Mouse (Mus musculus) liver, embryonic 16.5 days (tissue): ENCODE results near the gene Smpdl3b. TPM values are rescaled to one million over a fixed set of nuclear protein-coding genes. Genes with fewer than 3 reads are reported as not detected.
"Not testable (repeated sequence)": the region's sequence is repeated elsewhere in the genome, so short reads cannot be mapped to it uniquely, and the experiment has no call there.

Experiments
- ATAC-seq: fragments of 200-750 bp; cut with Nextera tagmentation; 2 replicates; pipeline ENCODE4 v1.8.0; 2017; ENCODE audit warnings: low read depth, mild to moderate bottlenecking, moderate number of reproducible peaks, moderate library complexity
- H3K27ac ChIP-seq: fragments of 300-500 bp; sonication (generic); 2 replicates; pipeline ENCODE4 v1.5.1; 2014; ENCODE audit warnings: mild to moderate bottlenecking, low read length
- H3K27me3 ChIP-seq: fragments of 300-500 bp; sonication (generic); 2 replicates; pipeline ENCODE4 v1.6.1; 2014; ENCODE audit warnings: low read depth, low read length, mixed read lengths; ENCODE audit not compliant: control insufficient read depth, insufficient read depth
- H3K36me3 ChIP-seq: fragments of 300-500 bp; sonication (generic); 2 replicates; pipeline ENCODE4 v1.6.1; 2014; ENCODE audit warnings: mild to moderate bottlenecking; ENCODE audit not compliant: control insufficient read depth, insufficient read depth
- H3K4me1 ChIP-seq: fragments of 300-500 bp; sonication (generic); 2 replicates; pipeline ENCODE4 v1.6.1; 2014; ENCODE audit warnings: low read depth, low read length, mixed read lengths; ENCODE audit not compliant: control insufficient read depth
- H3K4me2 ChIP-seq: fragments of 300-500 bp; sonication (generic); 2 replicates; pipeline ENCODE4 v1.6.1; 2014; ENCODE audit warnings: low read depth, low read length, mixed read lengths
- H3K4me3 ChIP-seq: fragments of 300-500 bp; sonication (generic); 2 replicates; pipeline ENCODE4 v1.5.1; 2014; ENCODE audit warnings: low read depth, mild to moderate bottlenecking, low read length
- H3K9ac ChIP-seq: fragments of 300-500 bp; sonication (generic); 2 replicates; pipeline ENCODE4 v1.6.1; 2014; ENCODE audit warnings: low read depth, low read length
- H3K9me3 ChIP-seq: fragments of 300-500 bp; sonication (generic); replicated peaks from 2 replicates; pipeline ENCODE4 v1.6.1; 2016; ENCODE audit warnings: low read length; ENCODE audit not compliant: control insufficient read depth
- WGBS: fragments of 180-500 bp; shearing (Covaris S2); extraction: QIAGEN DNeasy Blood & Tissue Kit; methylation state at CpG from one replicate; pipeline ENCODE4 v1.1.7; 2014; ENCODE audit not compliant: insufficient replicate concordance; 5-methylcytosine and 5-hydroxymethylcytosine counted together
- polyA plus RNA-seq: library from polyadenylated mRNA; unstranded; fragments of >200 nt; fragmentation: Nextera tagmentation; extraction: Ambion mirVana; gene quantifications from 2 replicates; pipeline ENCODE4 v1.2.1, GENCODE M21; 2015

Gene Smpdl3b
- polyA plus RNA-seq, 1 experiment from 2014 or later: 0.90 TPM

GRCm38 (mm10) chr4:132793322-132794004 lies 36.4 kb upstream of the Smpdl3b start:
- H3K36me3 ChIP-seq, H3K9me3 ChIP-seq, H3K27ac ChIP-seq, H3K9ac ChIP-seq, ATAC-seq, H3K4me3 ChIP-seq: not testable (repeated sequence)
- Histone ChIP-seq H3K4me1 (peaks cover 13% of the 10 kb centered on the region), H3K4me2 (peak overlapping the region; percentile 26; the same call in 1 of the 2 replicates), H3K27me3 (peaks cover 16% of the 10 kb centered on the region)
- WGBS: 77% methylated on average over 8 of the region's 9 CpGs

GRCm38 (mm10) chr4:132789731-132790130 lies 32.7 kb upstream of the Smpdl3b start:
- Histone ChIP-seq H3K27ac (no peak overlapping the region), H3K4me2 (no peak overlapping the region), H3K9ac (no peak overlapping the region), H3K36me3 (no peaks in the 10 kb centered on the region), H3K4me3 (no peak overlapping the region), H3K27me3 (peaks cover 4% of the 10 kb centered on the region), H3K9me3 (no peaks in the 10 kb centered on the region), H3K4me1 (no peaks in the 10 kb centered on the region)
- no peak for ATAC-seq
- 68% methylated on average over 8 of the region's 8 CpGs for WGBS

GRCm38 (mm10) chr4:132785228-132785627 lies 28.2 kb upstream of the Smpdl3b start:
- no peaks in the 10 kb centered on the region for H3K27me3 ChIP-seq
- no peaks in the 10 kb centered on the region for H3K4me1 ChIP-seq
- 84% methylated on average over 13 of the region's 13 CpGs for WGBS
- no peaks in the 10 kb centered on the region for H3K9me3 ChIP-seq
- H3K4me2 ChIP-seq: no peak overlapping the region
- ATAC-seq: no peak
- H3K27ac ChIP-seq: no peak overlapping the region
- no peak overlapping the region for H3K9ac ChIP-seq
- no peaks in the 10 kb centered on the region for H3K36me3 ChIP-seq
- H3K4me3 ChIP-seq: no peak overlapping the region

GRCm38 (mm10) chr4:132783732-132784131 lies 26.7 kb upstream of the Smpdl3b start:
- WGBS: 56% methylated on average over 2 of the region's 2 CpGs

GRCm38 (mm10) chr4:132780288-132780687 lies 23.2 kb upstream of the Smpdl3b start:
- Histone ChIP-seq H3K27ac (no peak overlapping the region), H3K9ac (no peak overlapping the region), H3K4me3 (no peak overlapping the region), H3K4me1 (no peaks in the 10 kb centered on the region), H3K36me3 (peaks cover 43% of the 10 kb centered on the region), H3K9me3 (no peaks in the 10 kb centered on the region), H3K27me3 (no peaks in the 10 kb centered on the region), H3K4me2 (no peak overlapping the region)
- ATAC-seq: no peak
- WGBS: 75% methylated on average over 4 of the region's 4 CpGs

More at GRCm38 (mm10) chr4:132783732-132784131, 26.7 kb upstream of the Smpdl3b start:
- no peak for ATAC-seq
- Histone ChIP-seq H3K36me3 (peaks cover 8% of the 10 kb centered on the region), H3K4me2 (no peak overlapping the region), H3K4me1 (no peaks in the 10 kb centered on the region), H3K27me3 (no peaks in the 10 kb centered on the region), H3K9me3 (no peaks in the 10 kb centered on the region), H3K4me3 (no peak overlapping the region), H3K9ac (no peak overlapping the region), H3K27ac (no peak overlapping the region)

GRCm38 (mm10) chr4:132778562-132779201 lies 21.6 kb upstream of the Smpdl3b start:
- Histone ChIP-seq H3K9me3 (no peaks in the 10 kb centered on the region), H3K27me3 (no peaks in the 10 kb centered on the region), H3K36me3 (peaks cover 58% of the 10 kb centered on the region), H3K27ac (no peak overlapping the region), H3K4me3 (no peak overlapping the region), H3K9ac (no peak overlapping the region), H3K4me2 (no peak overlapping the region), H3K4me1 (no peaks in the 10 kb centered on the region)
- no peak for ATAC-seq
- WGBS: 84% methylated on average over 6 of the region's 6 CpGs

- H3K36me3 ChIP-seq: peaks cover 73% of the 10 kb centered on the region
- no peaks in the 10 kb centered on the region for H3K4me1 ChIP-seq
- no peak overlapping the region for H3K4me2 ChIP-seq
- no peak for ATAC-seq
- WGBS: 77% methylated on average over 5 of the region's 5 CpGs
- H3K9ac ChIP-seq: no peak overlapping the region
- no peaks in the 10 kb centered on the region for H3K9me3 ChIP-seq
- no peak overlapping the region for H3K27ac ChIP-seq
- H3K4me3 ChIP-seq: no peak overlapping the region
- H3K27me3 ChIP-seq: no peaks in the 10 kb centered on the region
Measured at GRCm38 (mm10) chr4:132776764-132777163, 19.7 kb upstream of the Smpdl3b start.

GRCm38 (mm10) chr4:132774905-132775304 lies 17.9 kb upstream of the Smpdl3b start:
- H3K4me3 ChIP-seq: no peak overlapping the region
- H3K27me3 ChIP-seq: no peaks in the 10 kb centered on the region
- 77% methylated on average over 3 of the region's 3 CpGs for WGBS
- no peak overlapping the region for H3K9ac ChIP-seq
- no peaks in the 10 kb centered on the region for H3K4me1 ChIP-seq
- H3K9me3 ChIP-seq: no peaks in the 10 kb centered on the region
- H3K27ac ChIP-seq: no peak overlapping the region
- peaks cover 86% of the 10 kb centered on the region for H3K36me3 ChIP-seq
- no peak overlapping the region for H3K4me2 ChIP-seq
- no peak for ATAC-seq

- H3K27ac ChIP-seq: no peak overlapping the region
- no peak for ATAC-seq
- no peaks in the 10 kb centered on the region for H3K27me3 ChIP-seq
- H3K9ac ChIP-seq: no peak overlapping the region
- peaks cover 11% of the 10 kb centered on the region for H3K4me1 ChIP-seq
- no peaks in the 10 kb centered on the region for H3K9me3 ChIP-seq
- 85% methylated on average over 9 of the region's 9 CpGs for WGBS
- peaks cover 58% of the 10 kb centered on the region for H3K36me3 ChIP-seq
- H3K4me3 ChIP-seq: no peak overlapping the region
- no peak overlapping the region for H3K4me2 ChIP-seq
Measured at GRCm38 (mm10) chr4:132771776-132772175, 14.7 kb upstream of the Smpdl3b start.
